Mouse (Mus musculus): ENCODE data around the gene Olfr524. TPM values are rescaled to one million over a fixed set of nuclear protein-coding genes. Genes with fewer than 3 reads are reported as not detected.

The Olfr524 gene
- polyA plus RNA-seq, 1 experiment, result not detected

- Histone ChIP-seq H3K27ac (ENCODE audit: insufficient read depth, low read length) (0 out of 2 replicates have a peak overlapping the region, but pooled peaks have one; percentile 29), H3K4me1 (ENCODE audit: control insufficient read depth, insufficient read depth, low read length) (peaks cover 3% of the 10 kb centered on the region; the same call in 1 of the 2 replicates), H3K4me3 (ENCODE audit: insufficient read depth, low read length) (no peak overlapping the region)
- no peak for TF ChIP-seq CTCF (IDR thresholded peaks at IDR 0.05; ENCODE audit: extremely low read depth, insufficient read depth, low read length)
- no peak for TF ChIP-seq POLR2A (IDR thresholded peaks at IDR 0.05; ENCODE audit: extremely low read depth, insufficient read depth, low read length)
These were observed 37.8 kb downstream of the Olfr524 start for GRCm38 (mm10) chr7:140167950-140168349.

DNA sequence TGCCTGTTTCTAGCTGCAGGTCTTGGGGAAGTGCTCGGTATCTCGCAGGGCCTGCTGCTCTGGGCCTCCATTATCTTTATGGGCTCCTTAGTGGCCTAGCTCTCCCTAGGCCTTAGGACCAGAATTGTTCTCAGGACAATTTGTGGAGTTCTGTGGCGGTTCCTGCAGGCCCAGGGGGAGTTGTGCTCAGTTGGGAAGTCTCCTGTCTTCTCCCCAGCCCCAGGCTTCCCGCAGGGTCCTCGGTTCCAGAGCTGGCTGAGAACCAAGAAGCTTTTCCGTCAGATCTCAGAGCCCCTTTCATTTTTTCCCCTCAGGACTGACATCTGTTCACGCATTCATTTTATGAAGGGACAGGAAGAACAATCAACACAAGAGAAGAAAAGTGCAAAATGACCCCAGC is 41.1 kb downstream of the Olfr524 start, which contains the start of gene Olfr522:
Olfr522 (minus strand) TSS at position 101 of the 400 bp plus-strand sequence.
- no peak within 1 kb of the TSS for H3K4me3 ChIP-seq (ENCODE audit: insufficient read depth, low read length)
- TF ChIP-seq CTCF (IDR thresholded peaks at IDR 0.05; ENCODE audit: extremely low read depth, insufficient read depth, low read length), result no peak
- TF ChIP-seq POLR2A (IDR thresholded peaks at IDR 0.05; ENCODE audit: extremely low read depth, insufficient read depth, low read length), result no peak

GRCm38 (mm10) chr7:140160363-140160762 is 45.4 kb downstream of the Olfr524 start:
- TF ChIP-seq POLR2A (IDR thresholded peaks at IDR 0.05; ENCODE audit: extremely low read depth, insufficient read depth, low read length), result no peak
- no peak for TF ChIP-seq CTCF (IDR thresholded peaks at IDR 0.05; ENCODE audit: extremely low read depth, insufficient read depth, low read length)
- Histone ChIP-seq H3K4me1 (ENCODE audit: control insufficient read depth, insufficient read depth, low read length) (no peaks in the 10 kb centered on the region), H3K27ac (ENCODE audit: insufficient read depth, low read length) (no peak overlapping the region), H3K4me3 (ENCODE audit: insufficient read depth, low read length) (no peak overlapping the region)

More for the DNA sequence above, 41.1 kb downstream of the Olfr524 start, which contains the start of gene Olfr522:
- peaks cover 3% of the 10 kb centered on the region; the same call in 1 of the 2 replicates for H3K4me1 ChIP-seq (ENCODE audit: control insufficient read depth, insufficient read depth, low read length)
- no peak within 1 kb of the TSS for H3K27ac ChIP-seq (ENCODE audit: insufficient read depth, low read length)

DNA sequence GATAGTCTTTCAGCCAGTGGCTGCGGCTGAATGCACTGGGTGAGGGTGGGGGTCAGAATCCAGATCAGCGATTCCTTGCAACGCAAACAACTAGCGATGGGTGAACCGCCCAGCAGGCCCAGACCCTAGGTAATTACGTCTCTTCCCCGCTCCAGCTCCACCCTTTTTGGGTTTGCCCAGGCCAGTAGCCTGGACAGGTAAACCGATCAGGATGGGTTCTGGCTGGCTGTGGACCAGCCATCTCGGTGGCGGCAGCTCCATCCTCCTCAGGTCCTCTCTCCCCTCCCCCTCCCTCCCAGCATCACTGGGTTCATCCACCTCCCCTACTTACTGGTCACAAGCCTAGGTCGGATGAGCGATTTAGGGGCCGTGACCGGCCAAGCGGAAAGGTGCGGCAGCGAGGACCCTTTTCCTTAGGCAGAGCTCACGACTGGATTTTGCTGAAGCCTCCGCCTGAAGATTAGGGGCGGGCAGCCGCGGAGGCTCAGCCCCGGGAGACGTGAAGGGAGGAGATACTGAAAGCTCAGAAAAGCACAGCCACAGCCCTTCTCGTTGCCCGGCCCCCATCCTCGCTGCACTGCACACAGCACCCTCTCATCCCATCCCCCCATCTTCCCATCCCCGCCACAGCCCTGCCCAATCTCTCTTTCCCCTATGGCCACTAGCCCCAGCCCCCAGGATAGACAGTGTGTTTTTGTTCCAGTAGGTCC is 51.4 kb downstream of the Olfr524 start, which contains the start of gene Sprn:
Sprn (minus strand) TSS at position 660 of the 710 bp plus-strand sequence.
- Histone ChIP-seq H3K4me1 (ENCODE audit: control insufficient read depth, insufficient read depth, low read length) (peaks cover 3% of the 10 kb centered on the region), H3K4me3 (ENCODE audit: insufficient read depth, low read length) (peak within 1 kb of the TSS; percentile 82), H3K27ac (ENCODE audit: insufficient read depth, low read length) (peak within 1 kb of the TSS; percentile 89)
- TF ChIP-seq POLR2A (IDR thresholded peaks at IDR 0.05; ENCODE audit: extremely low read depth, insufficient read depth, low read length) (peak; percentile 87), CTCF (IDR thresholded peaks at IDR 0.05; ENCODE audit: extremely low read depth, insufficient read depth, low read length) (no peak)

DNA sequence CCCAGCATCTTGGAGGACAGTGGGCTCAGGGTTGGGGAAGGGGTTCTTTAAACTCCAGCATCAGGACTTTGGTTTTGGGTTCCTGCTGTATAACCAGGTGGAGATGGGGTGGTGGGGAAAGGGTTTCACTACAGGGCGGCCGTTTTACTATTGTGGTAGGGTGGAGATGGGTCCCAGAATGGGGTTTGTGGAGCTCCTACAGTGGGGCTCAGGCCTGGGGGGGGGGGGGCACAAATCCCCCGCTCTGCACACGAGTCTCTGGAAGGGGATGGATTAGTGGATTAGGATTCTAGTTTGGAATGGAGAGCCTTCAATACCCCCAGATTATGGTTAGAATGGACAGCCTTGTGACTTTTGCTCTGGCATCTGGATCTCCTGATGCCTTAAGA is 51.9 kb downstream of the Olfr524 start:
- TF ChIP-seq POLR2A (IDR thresholded peaks at IDR 0.05; ENCODE audit: extremely low read depth, insufficient read depth, low read length) (no peak), CTCF (IDR thresholded peaks at IDR 0.05; ENCODE audit: extremely low read depth, insufficient read depth, low read length) (no peak)
- H3K27ac ChIP-seq (ENCODE audit: insufficient read depth, low read length), result peak overlapping the region; percentile 33
- peaks cover 3% of the 10 kb centered on the region for H3K4me1 ChIP-seq (ENCODE audit: control insufficient read depth, insufficient read depth, low read length)

DNA sequence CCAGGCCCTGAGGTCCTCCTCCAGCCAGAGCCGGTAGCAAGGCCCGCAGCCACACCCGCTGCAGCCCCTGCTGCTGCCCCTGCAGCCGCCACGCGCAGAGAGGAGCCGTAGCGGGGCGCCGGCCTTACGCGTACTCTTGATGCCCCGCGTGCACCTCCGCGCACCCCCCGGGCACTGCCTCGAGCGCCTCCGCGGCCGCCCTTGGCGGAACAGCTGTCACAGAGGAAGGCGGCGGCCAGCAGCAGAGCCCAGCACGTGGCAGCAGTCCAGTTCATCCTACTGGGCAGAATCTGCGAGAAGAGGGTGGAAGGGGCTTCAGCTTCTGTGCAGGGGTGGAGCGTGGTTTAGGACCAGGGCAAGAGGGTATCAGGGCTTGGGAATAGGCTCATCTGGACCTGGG is 52.4 kb downstream of the Olfr524 start:
- Histone ChIP-seq H3K4me3 (ENCODE audit: insufficient read depth, low read length) (peak overlapping the region; percentile 82), H3K4me1 (ENCODE audit: control insufficient read depth, insufficient read depth, low read length) (peaks cover 3% of the 10 kb centered on the region), H3K27ac (ENCODE audit: insufficient read depth, low read length) (peak overlapping the region; percentile 14)
- TF ChIP-seq POLR2A (IDR thresholded peaks at IDR 0.05; ENCODE audit: extremely low read depth, insufficient read depth, low read length) (peak; percentile 11; the same call in 1 of the 2 replicates), CTCF (IDR thresholded peaks at IDR 0.05; ENCODE audit: extremely low read depth, insufficient read depth, low read length) (no peak)

More for the DNA sequence above, 51.9 kb downstream of the Olfr524 start:
- peak overlapping the region; percentile 82 for H3K4me3 ChIP-seq (ENCODE audit: insufficient read depth, low read length)

Other genes starting within 250 kb of the Olfr524 start
- gene 6430531B16Rik, start 227.2 kb downstream of the Olfr524 start, polyA plus RNA-seq (2012; rRNA removed), result 1.3 and 1.8 TPM in 2 replicates
- 6.2 and 6.5 TPM in 2 replicates for gene Adam8, start 213.4 kb downstream of the Olfr524 start, polyA plus RNA-seq (2012; rRNA removed)
- 73.0 and 81.0 TPM in 2 replicates for gene Zfp511, start 169.6 kb downstream of the Olfr524 start, polyA plus RNA-seq (2012; rRNA removed)
- gene Tubgcp2, start 169.3 kb downstream of the Olfr524 start, polyA plus RNA-seq (2012; rRNA removed), result 49.3 and 51.8 TPM in 2 replicates
- 0.09 and 0.13 TPM in 2 replicates for gene Msx3, start 156.9 kb downstream of the Olfr524 start, polyA plus RNA-seq (2012; rRNA removed)
- gene Caly, start 123.4 kb downstream of the Olfr524 start, polyA plus RNA-seq (2012; rRNA removed), result 393 and 394 TPM in 2 replicates
- gene Prap1, start 112.6 kb downstream of the Olfr524 start, polyA plus RNA-seq (2012; rRNA removed), result not detected in 2 replicates
- 89.7 and 95.9 TPM in 2 replicates for gene Fuom, start 103.5 kb downstream of the Olfr524 start, polyA plus RNA-seq (2012; rRNA removed)
- gene Paox, start 90.2 kb downstream of the Olfr524 start, polyA plus RNA-seq (2012; rRNA removed), result 4.8 and 5.1 TPM in 2 replicates
- gene Echs1, start 89.5 kb downstream of the Olfr524 start, polyA plus RNA-seq (2012; rRNA removed), result 67.2 and 68.9 TPM in 2 replicates
- gene Mtg1, start 68.4 kb downstream of the Olfr524 start, polyA plus RNA-seq (2012; rRNA removed), result 43.4 and 45.9 TPM in 2 replicates
- gene Sprn, start 51.1 kb downstream of the Olfr524 start, polyA plus RNA-seq (2012; rRNA removed), result 128 and 142 TPM in 2 replicates
- not detected in 2 replicates for gene Olfr522, start 41.2 kb downstream of the Olfr524 start, polyA plus RNA-seq (2012; rRNA removed)
- 0.06 TPM in 1 of 2 replicates, not detected in the other for gene Olfr523, start 32.7 kb downstream of the Olfr524 start, polyA plus RNA-seq (2012; rRNA removed)
- gene Cd163l1, start 12.3 kb upstream of the Olfr524 start, polyA plus RNA-seq (2012; rRNA removed), result 0.13 and 0.34 TPM in 2 replicates
- not detected in 2 replicates for gene 5830411N06Rik, start 41.3 kb upstream of the Olfr524 start, polyA plus RNA-seq (2012; rRNA removed)
- gene Olfr525, start 114.9 kb upstream of the Olfr524 start, polyA plus RNA-seq (2012; rRNA removed), result not detected in 2 replicates
- not detected in 2 replicates for gene Olfr527, start 128.1 kb upstream of the Olfr524 start, polyA plus RNA-seq (2012; rRNA removed)
- not detected in 2 replicates for gene Olfr60, start 155.7 kb upstream of the Olfr524 start, polyA plus RNA-seq (2012; rRNA removed)
- gene Olfr530, start 170.4 kb upstream of the Olfr524 start, polyA plus RNA-seq (2012; rRNA removed), result not detected in 2 replicates
- not detected in 2 replicates for gene Olfr531, start 197.0 kb upstream of the Olfr524 start, polyA plus RNA-seq (2012; rRNA removed)
- not detected in 2 replicates for gene Olfr532, start 215.7 kb upstream of the Olfr524 start, polyA plus RNA-seq (2012; rRNA removed)